Mouse (Mus musculus) limb, embryonic 12.5 days (tissue): Measurements from ENCODE around the gene Tas2r119. TPM values are rescaled to one million over a fixed set of nuclear protein-coding genes. Genes with fewer than 3 reads are reported as not detected.

ENCODE experiments used
- ATAC-seq: fragments of 200-750 bp; cut with Nextera tagmentation; 2 replicates; pipeline ENCODE4 v1.8.0; 2017; ENCODE audit warnings: low read depth, moderate TSS enrichment; ENCODE audit not compliant: insufficient number of reproducible peaks, insufficient read depth, low FRiP score, low TSS enrichment
- H3K27ac ChIP-seq: fragments of 300-500 bp; sonication (generic); 2 replicates; pipeline ENCODE4 v1.5.1; 2016; ENCODE audit warnings: mild to moderate bottlenecking, moderate library complexity
- H3K27me3 ChIP-seq: fragments of 300-500 bp; sonication (generic); 2 replicates; pipeline ENCODE4 v1.6.1; 2016; ENCODE audit warnings: mild to moderate bottlenecking, moderate library complexity
- H3K36me3 ChIP-seq: fragments of 300-500 bp; sonication (generic); 2 replicates; pipeline ENCODE4 v1.6.1; 2016; ENCODE audit warnings: mild to moderate bottlenecking, moderate library complexity
- H3K4me1 ChIP-seq: fragments of 300-500 bp; sonication (generic); replicated peaks from 2 replicates; pipeline ENCODE4 v1.6.1; 2016
- H3K4me2 ChIP-seq: fragments of 300-500 bp; sonication (generic); 2 replicates; pipeline ENCODE4 v1.6.1; 2016; ENCODE audit warnings: mild to moderate bottlenecking, moderate library complexity
- H3K4me3 ChIP-seq: fragments of 300-500 bp; sonication (generic); replicated peaks from 2 replicates; pipeline ENCODE4 v1.5.1; 2016; ENCODE audit warnings: mild to moderate bottlenecking
- H3K9ac ChIP-seq: fragments of 300-500 bp; sonication (generic); replicated peaks from 2 replicates; pipeline ENCODE4 v1.6.1; 2016; ENCODE audit warnings: mild to moderate bottlenecking, moderate library complexity
- H3K9me3 ChIP-seq: fragments of 300-500 bp; sonication (generic); 2 replicates; pipeline ENCODE4 v1.6.1; 2016; ENCODE audit warnings: mild to moderate bottlenecking, moderate library complexity
- WGBS: fragments of 180-500 bp; shearing (Covaris S2); methylation state at CpG from one replicate; pipeline ENCODE4 v1.1.7; 2016; 5-methylcytosine and 5-hydroxymethylcytosine counted together
- polyA plus RNA-seq: library from polyadenylated mRNA; unstranded; fragments of >200 nt; fragmentation: Nextera tagmentation; extraction: Ambion mirVana; gene quantifications from 2 replicates; pipeline ENCODE4 v1.2.1, GENCODE M21; 2016

The Tas2r119 gene
- not detected in 2 replicates for polyA plus RNA-seq

- Histone ChIP-seq H3K36me3 (no peaks in the 10 kb centered on the region), H3K9me3 (no peaks in the 10 kb centered on the region), H3K4me1 (no peaks in the 10 kb centered on the region), H3K4me3 (no peak within 1 kb of the TSS), H3K9ac (no peak within 1 kb of the TSS), H3K27ac (no peak within 1 kb of the TSS), H3K4me2 (no peak within 1 kb of the TSS), H3K27me3 (no peaks in the 10 kb centered on the region)
- no peak for ATAC-seq
- WGBS, result 90% methylated on average over 4 of the region's 4 CpGs
Measured at GRCm38 (mm10) chr15:32176989-32177388, at the start of gene Tas2r119. Gene Tas2r119 (plus strand): TSS chr15:32177289.

GRCm38 (mm10) chr15:32132315-32132714 is 44.8 kb upstream of the Tas2r119 start:
- Histone ChIP-seq H3K4me3 (no peak overlapping the region), H3K4me1 (no peaks in the 10 kb centered on the region), H3K4me2 (no peak overlapping the region), H3K36me3 (no peaks in the 10 kb centered on the region), H3K27ac (no peak overlapping the region), H3K9ac (no peak overlapping the region), H3K27me3 (no peaks in the 10 kb centered on the region), H3K9me3 (no peaks in the 10 kb centered on the region)
- ATAC-seq, result no peak
- WGBS, result 67% methylated on average over 7 of the region's 7 CpGs

- Histone ChIP-seq H3K9ac (no peak overlapping the region), H3K4me1 (no peaks in the 10 kb centered on the region), H3K9me3 (no peaks in the 10 kb centered on the region), H3K27ac (no peak overlapping the region), H3K27me3 (no peaks in the 10 kb centered on the region), H3K36me3 (no peaks in the 10 kb centered on the region), H3K4me3 (no peak overlapping the region), H3K4me2 (no peak overlapping the region)
- ATAC-seq, result no peak
Measured at GRCm38 (mm10) chr15:32141657-32142056, 35.4 kb upstream of the Tas2r119 start.

- Histone ChIP-seq H3K36me3 (no peaks in the 10 kb centered on the region), H3K27me3 (no peaks in the 10 kb centered on the region), H3K4me2 (no peak overlapping the region), H3K27ac (no peak overlapping the region), H3K9ac (no peak overlapping the region), H3K9me3 (no peaks in the 10 kb centered on the region), H3K4me3 (no peak overlapping the region), H3K4me1 (no peaks in the 10 kb centered on the region)
- WGBS, result 75% methylated on average over 3 of the region's 3 CpGs
- no peak for ATAC-seq
Measured at GRCm38 (mm10) chr15:32144269-32144668, 32.8 kb upstream of the Tas2r119 start.

- no peak overlapping the region for H3K4me2 ChIP-seq
- H3K27me3 ChIP-seq, result no peaks in the 10 kb centered on the region
- no peak overlapping the region for H3K4me3 ChIP-seq
- WGBS, result 74% methylated on average over 2 of the region's 2 CpGs
- no peak for ATAC-seq
- no peak overlapping the region for H3K27ac ChIP-seq
- H3K9ac ChIP-seq, result no peak overlapping the region
- H3K9me3 ChIP-seq, result no peaks in the 10 kb centered on the region
- H3K36me3 ChIP-seq, result no peaks in the 10 kb centered on the region
- H3K4me1 ChIP-seq, result peaks cover 6% of the 10 kb centered on the region; the same call in 1 of the 2 replicates
Measured at GRCm38 (mm10) chr15:32153404-32153803, 23.7 kb upstream of the Tas2r119 start.

GRCm38 (mm10) chr15:32153857-32154449 is 23.1 kb upstream of the Tas2r119 start:
- H3K27ac ChIP-seq, result no peak overlapping the region
- no peak overlapping the region for H3K4me3 ChIP-seq
- WGBS, result 42% methylated on average over 11 of the region's 11 CpGs

GRCm38 (mm10) chr15:32156126-32156525 is 21.0 kb upstream of the Tas2r119 start:
- Histone ChIP-seq H3K36me3 (no peaks in the 10 kb centered on the region), H3K4me3 (no peak overlapping the region), H3K27me3 (no peaks in the 10 kb centered on the region), H3K9me3 (no peaks in the 10 kb centered on the region), H3K27ac (no peak overlapping the region; the same call in 1 of the 2 replicates), H3K9ac (no peak overlapping the region), H3K4me2 (no peak overlapping the region), H3K4me1 (peaks cover 6% of the 10 kb centered on the region; the same call in 1 of the 2 replicates)
- ATAC-seq, result no peak
- WGBS, result 40% methylated on average over 5 of the region's 5 CpGs

More at GRCm38 (mm10) chr15:32153857-32154449, 23.1 kb upstream of the Tas2r119 start:
- H3K36me3 ChIP-seq, result no peaks in the 10 kb centered on the region
- no peaks in the 10 kb centered on the region for H3K27me3 ChIP-seq
- H3K9me3 ChIP-seq, result no peaks in the 10 kb centered on the region
- peaks cover 6% of the 10 kb centered on the region; the same call in 1 of the 2 replicates for H3K4me1 ChIP-seq
- H3K9ac ChIP-seq, result no peak overlapping the region
- no peak for ATAC-seq
- no peak overlapping the region for H3K4me2 ChIP-seq

- Histone ChIP-seq H3K27ac (no peak overlapping the region), H3K9me3 (no peaks in the 10 kb centered on the region), H3K4me2 (no peak overlapping the region), H3K36me3 (no peaks in the 10 kb centered on the region), H3K27me3 (no peaks in the 10 kb centered on the region), H3K4me1 (peaks cover 6% of the 10 kb centered on the region; the same call in 1 of the 2 replicates), H3K4me3 (no peak overlapping the region), H3K9ac (no peak overlapping the region)
- no peak for ATAC-seq
Measured at GRCm38 (mm10) chr15:32160281-32160680, 16.8 kb upstream of the Tas2r119 start.

GRCm38 (mm10) chr15:32171764-32172163 is 5.3 kb upstream of the Tas2r119 start:
- no peak for ATAC-seq
- H3K27ac ChIP-seq, result no peak overlapping the region
- 67% methylated on average over 6 of the region's 6 CpGs for WGBS

GRCm38 (mm10) chr15:32172175-32172987 is 4.7 kb upstream of the Tas2r119 start:
- Histone ChIP-seq H3K9ac (no peak overlapping the region), H3K4me1 (no peaks in the 10 kb centered on the region), H3K9me3 (no peaks in the 10 kb centered on the region), H3K4me2 (no peak overlapping the region), H3K27me3 (no peaks in the 10 kb centered on the region), H3K36me3 (no peaks in the 10 kb centered on the region), H3K4me3 (no peak overlapping the region), H3K27ac (no peak overlapping the region)
- ATAC-seq, result no peak
- WGBS, result 53% methylated on average over 9 of the region's 9 CpGs

More at GRCm38 (mm10) chr15:32171764-32172163, 5.3 kb upstream of the Tas2r119 start:
- no peaks in the 10 kb centered on the region for H3K27me3 ChIP-seq
- no peak overlapping the region for H3K9ac ChIP-seq
- no peak overlapping the region for H3K4me3 ChIP-seq
- no peaks in the 10 kb centered on the region for H3K4me1 ChIP-seq
- H3K9me3 ChIP-seq, result no peaks in the 10 kb centered on the region
- H3K4me2 ChIP-seq, result no peak overlapping the region
- no peaks in the 10 kb centered on the region for H3K36me3 ChIP-seq

GRCm38 (mm10) chr15:32172988-32173329 is 4.1 kb upstream of the Tas2r119 start:
- H3K36me3 ChIP-seq, result no peaks in the 10 kb centered on the region
- H3K27me3 ChIP-seq, result no peaks in the 10 kb centered on the region
- no peaks in the 10 kb centered on the region for H3K9me3 ChIP-seq
- no peak overlapping the region for H3K27ac ChIP-seq
- H3K4me2 ChIP-seq, result no peak overlapping the region
- H3K4me3 ChIP-seq, result no peak overlapping the region
- ATAC-seq, result no peak
- 67% methylated on average over 2 of the region's 2 CpGs for WGBS
- no peaks in the 10 kb centered on the region for H3K4me1 ChIP-seq
- H3K9ac ChIP-seq, result no peak overlapping the region
